Mouse (Mus musculus): ENCODE results near the gene B2m. TPM values are rescaled to one million over a fixed set of nuclear protein-coding genes. Genes with fewer than 3 reads are reported as not detected.

B2m gene
- total RNA-seq (2023), result 1,478 to 1,606 TPM (median 1,516 TPM) in 4 replicates

GRCm38 (mm10) chr2:122147508-122148241 lies at the start of gene B2m:
TSS of gene B2m (plus strand) at chr2:122147686.

GRCm38 (mm10) chr2:122117961-122118958 lies 29.2 kb upstream of the B2m start, which contains the start of gene Spg11:
TSS of gene Spg11 (minus strand) at chr2:122118386.

GRCm38 (mm10) chr2:122160680-122161079 lies 13.2 kb downstream of the B2m start, which contains the start of gene Trim69:
TSS of gene Trim69 (plus strand) at chr2:122160700.

GRCm38 (mm10) chr2:122186106-122186505 lies 38.6 kb downstream of the B2m start, which contains the start of the genes Patl2 and Terb2:
TSS of gene Patl2 (minus strand) at chr2:122186189.
TSS of gene Terb2 (plus strand) at chr2:122186272.

Other genes starting within 250 kb of the B2m start
- 40.8 to 48.5 TPM (median 43.3 TPM) in 4 replicates for gene Ctdspl2, start 191.7 kb upstream of the B2m start, total RNA-seq (2023)
- gene Mageb3, start 191.6 kb upstream of the B2m start, total RNA-seq (2023), result not detected in 4 replicates
- 39.8 to 45.1 TPM (median 41.9 TPM) in 4 replicates for gene Eif3j1, start 119.1 kb upstream of the B2m start, total RNA-seq (2023)
- gene Spg11, start 29.3 kb upstream of the B2m start, total RNA-seq (2023), result 28.5 to 31.7 TPM (median 31.6 TPM) in 4 replicates
- gene Trim69, start 13.0 kb downstream of the B2m start, total RNA-seq (2023), result 0.63 to 3.3 TPM (median 2.0 TPM) in 4 replicates
- not detected in 4 replicates for gene Patl2, start 38.5 kb downstream of the B2m start, total RNA-seq (2023)
- gene Terb2, start 38.6 kb downstream of the B2m start, total RNA-seq (2023), result not detected in 4 replicates
- 5.8 to 7.8 TPM (median 6.7 TPM) in 4 replicates for gene Sord, start 87.1 kb downstream of the B2m start, total RNA-seq (2023)
- gene Duox2, start 150.8 kb downstream of the B2m start, total RNA-seq (2023), result not detected in 4 replicates
- 0.36 TPM in 1 of 4 replicates, not detected in the others for gene Duoxa2, start 151.2 kb downstream of the B2m start, total RNA-seq (2023)
- not detected in 4 replicates for gene Duoxa1, start 166.0 kb downstream of the B2m start, total RNA-seq (2023)
- not detected in 4 replicates for gene Duox1, start 168.0 kb downstream of the B2m start, total RNA-seq (2023)
- gene Shf, start 221.5 kb downstream of the B2m start, total RNA-seq (2023), result 2.6 to 4.6 TPM (median 3.8 TPM) in 4 replicates

All from B cell, adult 62 days (primary cell).